Mouse (Mus musculus) monocyte, adult 2 months (primary cell): Measurements from ENCODE around the gene Zdhhc14.

Experiments
- DNase-seq, 2 experiments: peaks; one replicate each; pipeline ENCODE4 v3.0.0; 2022; ENCODE audit warnings: low spot score in 2 of 2, low read depth in 1 of 2

Gene Zdhhc14

GRCm38 (mm10) chr17:5768810-5769520 lies 276.6 kb downstream of the Zdhhc14 start:
- no peak for DNase-seq

GRCm38 (mm10) chr17:5769776-5770175 lies 277.4 kb downstream of the Zdhhc14 start:
- no peak for DNase-seq

- DNase-seq = no peak
Measured at GRCm38 (mm10) chr17:5770265-5771249, 278.2 kb downstream of the Zdhhc14 start.

- no peak for DNase-seq
Measured at GRCm38 (mm10) chr17:5780213-5780975, 288.0 kb downstream of the Zdhhc14 start.

GRCm38 (mm10) chr17:5785238-5785637 lies 292.9 kb downstream of the Zdhhc14 start:
- DNase-seq = no peak

GRCm38 (mm10) chr17:5792164-5792791 lies 299.9 kb downstream of the Zdhhc14 start:
- no peak for DNase-seq

- no peak for DNase-seq
Measured at GRCm38 (mm10) chr17:5793593-5793992, 301.2 kb downstream of the Zdhhc14 start.

- DNase-seq = no peak
Measured at GRCm38 (mm10) chr17:5794276-5794675, 301.9 kb downstream of the Zdhhc14 start.

GRCm38 (mm10) chr17:5795369-5795768 lies 303.0 kb downstream of the Zdhhc14 start:
- no peak for DNase-seq

GRCm38 (mm10) chr17:5795878-5796277 lies 303.5 kb downstream of the Zdhhc14 start:
- DNase-seq = no peak

GRCm38 (mm10) chr17:5797124-5797760 lies 304.9 kb downstream of the Zdhhc14 start:
- DNase-seq = no peak

- peak in 1 of 2 experiments; percentile 52 for DNase-seq
Measured at GRCm38 (mm10) chr17:5798221-5798801, 306.0 kb downstream of the Zdhhc14 start.

GRCm38 (mm10) chr17:5798900-5799299 lies 306.5 kb downstream of the Zdhhc14 start:
- no peak for DNase-seq

GRCm38 (mm10) chr17:5799396-5800021 lies 307.2 kb downstream of the Zdhhc14 start:
- no peak for DNase-seq

GRCm38 (mm10) chr17:5800254-5800653 lies 307.9 kb downstream of the Zdhhc14 start:
- no peak for DNase-seq

- no peak for DNase-seq
Measured at GRCm38 (mm10) chr17:5800824-5801560, 308.6 kb downstream of the Zdhhc14 start.

- no peak for DNase-seq
Measured at GRCm38 (mm10) chr17:5801761-5802655, 309.7 kb downstream of the Zdhhc14 start.

- no peak for DNase-seq
Measured at GRCm38 (mm10) chr17:5802656-5802955, 310.2 kb downstream of the Zdhhc14 start.
